Mouse (Mus musculus) kidney, postnatal 0 days (tissue): ENCODE data around the gene Csmd2. TPM values are rescaled to one million over a fixed set of nuclear protein-coding genes. Genes with fewer than 3 reads are reported as not detected.

Experiments
- ATAC-seq: fragments of 200-750 bp; cut with Nextera tagmentation; replicated peaks from 2 replicates; pipeline ENCODE4 v1.8.0; 2017; ENCODE audit warnings: low read depth, moderate number of reproducible peaks, moderate TSS enrichment, moderate library complexity; ENCODE audit not compliant: low FRiP score
- DNase-seq: peaks from one replicate; pipeline ENCODE4 v3.0.0-alpha.2; 2016; ENCODE audit warnings: low spot score
- H3K27ac ChIP-seq: fragments of 300-500 bp; sonication (generic); 2 replicates; pipeline ENCODE4 v1.5.1; 2014; ENCODE audit warnings: mild to moderate bottlenecking
- H3K27me3 ChIP-seq: fragments of 300-500 bp; sonication (generic); 2 replicates; pipeline ENCODE4 v1.6.1; 2014; ENCODE audit warnings: low read length, mixed read lengths; ENCODE audit not compliant: insufficient read depth
- H3K36me3 ChIP-seq: fragments of 300-500 bp; sonication (generic); 2 replicates; pipeline ENCODE4 v1.6.1; 2014; ENCODE audit warnings: low read length, mixed read lengths; ENCODE audit not compliant: insufficient read depth
- H3K4me1 ChIP-seq: fragments of 300-500 bp; sonication (generic); replicated peaks from 2 replicates; pipeline ENCODE4 v1.6.1; 2014; ENCODE audit warnings: antibody characterized with exemption, low read length, mixed read lengths; ENCODE audit not compliant: insufficient read depth
- H3K4me2 ChIP-seq: fragments of 300-500 bp; sonication (generic); 2 replicates; pipeline ENCODE4 v1.6.1; 2014; ENCODE audit warnings: mild to moderate bottlenecking, low read length, moderate library complexity, mixed read lengths
- H3K4me3 ChIP-seq: fragments of 300-500 bp; sonication (generic); replicated peaks from 2 replicates; pipeline ENCODE4 v1.5.1; 2014; ENCODE audit warnings: low read depth, low read length
- H3K9ac ChIP-seq: fragments of 300-500 bp; sonication (generic); 2 replicates; pipeline ENCODE4 v1.6.1; 2014; ENCODE audit warnings: low read depth, low read length
- H3K9me3 ChIP-seq: fragments of 300-500 bp; sonication (generic); replicated peaks from 2 replicates; pipeline ENCODE4 v1.6.1; 2016; ENCODE audit warnings: low read length, inconsistent platforms, mixed read lengths
- CTCF ChIP-seq: IDR thresholded peaks from 2 replicates; pipeline ENCODE4 v1.5.1; 2016; ENCODE audit warnings: antibody characterized with exemption, low read depth, mild to moderate bottlenecking, moderate library complexity
- WGBS: fragments of 180-500 bp; shearing (Covaris S2); extraction: QIAGEN DNeasy Blood & Tissue Kit; methylation state at CpG from one replicate; pipeline ENCODE4 v1.1.7; 2014; 5-methylcytosine and 5-hydroxymethylcytosine counted together
- polyA plus RNA-seq: library from polyadenylated mRNA; unstranded; fragments of >200 nt; fragmentation: Nextera tagmentation; extraction: Ambion mirVana; gene quantifications from 2 replicates; pipeline ENCODE4 v1.2.1, GENCODE M21; 2015

The Csmd2 gene
- polyA plus RNA-seq, 1 experiment from 2014 or later: 0.05 TPM

DNA sequence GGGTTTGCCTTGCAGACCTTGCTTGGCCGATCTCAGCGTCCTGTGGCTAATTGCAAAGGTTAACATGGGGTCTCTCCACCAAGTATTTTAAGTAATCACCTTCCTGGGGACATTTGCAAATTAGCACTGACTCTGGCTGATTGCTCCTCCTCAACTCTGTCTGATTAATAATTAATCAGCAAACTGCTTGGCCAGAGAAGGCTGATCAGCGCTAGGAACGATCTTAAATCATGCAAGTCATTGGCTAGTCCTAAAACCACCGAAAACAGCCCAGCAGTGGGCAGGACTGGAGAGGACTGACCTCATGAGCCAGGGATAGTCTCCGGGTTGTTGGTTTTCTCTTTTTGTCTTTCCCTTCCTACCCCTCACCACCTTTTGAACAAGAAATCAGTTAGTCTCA, 236.8 kb downstream of the Csmd2 start:
- Histone ChIP-seq H3K4me2 (no peak overlapping the region), H3K4me1 (no peaks in the 10 kb centered on the region), H3K36me3 (no peaks in the 10 kb centered on the region), H3K9me3 (no peaks in the 10 kb centered on the region), H3K27ac (no peak overlapping the region), H3K27me3 (no peaks in the 10 kb centered on the region), H3K9ac (no peak overlapping the region), H3K4me3 (no peak overlapping the region)
- 0 out of 2 replicates have a peak, but pooled peaks have one; percentile 17 for ATAC-seq
- DNase-seq: peak; percentile 21
- 42% methylated on average over 6 of the region's 6 CpGs for WGBS
- no peak for TF ChIP-seq CTCF

DNA sequence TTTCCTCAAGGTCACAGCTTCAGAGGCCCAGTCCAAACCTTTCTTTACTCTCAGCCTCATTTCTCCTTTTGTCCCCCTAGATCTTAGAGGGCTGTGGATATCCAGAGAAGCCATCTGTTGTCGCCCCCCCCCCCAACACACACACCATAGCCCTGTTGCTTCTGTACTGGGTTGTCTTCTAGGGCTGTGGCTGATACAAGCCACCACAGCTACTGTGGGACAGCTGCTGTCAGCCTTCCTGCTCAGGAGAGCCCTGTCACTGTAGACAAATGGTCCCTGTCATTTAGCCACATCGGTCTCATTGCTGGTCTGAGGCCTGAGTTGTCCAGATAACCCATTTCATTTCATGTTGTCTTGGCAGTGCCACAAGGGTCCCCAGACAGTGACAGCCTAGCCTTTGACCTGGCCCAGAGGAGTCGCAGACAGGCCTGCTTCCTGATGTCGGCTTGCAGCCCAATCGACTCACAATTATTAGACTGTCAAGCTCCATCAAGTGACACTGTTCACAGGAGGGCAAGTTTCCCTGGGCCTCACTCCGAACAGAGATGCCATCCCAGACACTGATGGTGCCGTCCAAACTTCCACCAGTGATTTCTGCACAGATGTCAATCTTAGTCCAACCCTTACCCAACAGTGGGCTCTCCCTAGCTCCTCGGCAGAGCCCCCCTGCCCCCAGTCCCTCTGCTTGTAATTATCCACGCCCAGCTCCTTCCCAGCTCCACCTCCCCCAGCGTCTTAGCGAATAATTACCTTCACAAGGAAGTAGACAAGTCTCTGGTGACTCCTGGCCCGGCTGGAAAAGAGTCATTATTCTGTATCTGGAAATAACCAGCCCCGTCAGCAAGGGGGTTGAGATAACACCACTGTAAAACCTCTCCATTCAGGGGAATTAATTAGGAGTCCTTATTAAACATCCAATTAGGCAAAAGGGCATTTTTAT, 240.0 kb downstream of the Csmd2 start:
- TF ChIP-seq CTCF: no peak
- Histone ChIP-seq H3K27me3 (no peaks in the 10 kb centered on the region), H3K27ac (peak overlapping the region; percentile 11; the same call in 1 of the 2 replicates), H3K9me3 (no peaks in the 10 kb centered on the region), H3K36me3 (no peaks in the 10 kb centered on the region), H3K4me1 (no peaks in the 10 kb centered on the region), H3K4me2 (no peak overlapping the region), H3K9ac (no peak overlapping the region), H3K4me3 (no peak overlapping the region)
- WGBS: 23% methylated on average over 13 of the region's 13 CpGs
- DNase-seq (no peak), ATAC-seq (no peak; the same call in 1 of the 2 replicates)

DNA sequence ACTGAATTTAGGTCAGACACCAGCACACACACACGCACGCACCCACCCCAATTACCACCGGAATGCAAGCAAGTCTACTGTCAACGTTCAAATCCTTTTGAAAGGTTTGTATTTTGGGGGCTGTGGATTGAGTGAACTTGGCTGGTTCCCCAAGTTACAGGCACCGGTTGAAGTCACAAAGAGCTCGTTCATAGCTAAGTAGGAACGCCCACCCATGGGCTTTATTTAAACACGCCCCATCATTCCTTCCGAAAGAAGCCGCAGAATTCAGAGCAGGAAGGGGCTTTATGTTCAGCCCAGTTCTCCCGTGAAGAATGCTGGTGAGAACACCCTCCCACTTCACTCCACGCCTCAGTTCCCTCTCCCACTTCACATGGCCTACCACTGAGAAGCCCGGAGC, 245.8 kb downstream of the Csmd2 start:
- no peak overlapping the region for H3K9ac ChIP-seq
- no peak overlapping the region for H3K4me3 ChIP-seq
- no peak for TF ChIP-seq CTCF
- H3K9me3 ChIP-seq: no peaks in the 10 kb centered on the region
- H3K4me2 ChIP-seq: no peak overlapping the region
- H3K27me3 ChIP-seq: no peaks in the 10 kb centered on the region
- no peaks in the 10 kb centered on the region for H3K36me3 ChIP-seq
- H3K27ac ChIP-seq: no peak overlapping the region
- H3K4me1 ChIP-seq: no peaks in the 10 kb centered on the region
- DNase-seq (no peak), ATAC-seq (no peak)
- WGBS: 82% methylated on average over 13 of the region's 13 CpGs

DNA sequence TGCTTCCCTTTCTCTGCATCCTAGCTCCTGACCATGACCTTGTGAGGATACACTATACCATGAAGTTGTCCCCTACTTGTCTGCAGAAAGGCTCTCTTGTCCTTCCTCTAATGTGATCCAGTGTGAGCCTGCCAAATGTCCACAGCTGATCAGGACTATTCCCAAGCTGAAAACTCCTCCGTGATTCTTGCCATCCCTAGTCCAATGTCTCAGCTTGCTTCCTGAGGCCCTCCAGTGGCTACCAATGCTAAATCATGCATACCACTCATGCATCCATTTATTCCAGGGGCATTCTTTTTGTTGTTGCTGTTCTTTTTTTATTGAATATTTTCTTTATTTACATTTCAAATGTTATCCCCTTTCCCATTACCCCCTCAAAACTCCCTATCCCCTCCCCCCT, 251.5 kb downstream of the Csmd2 start:
- ATAC-seq (no peak), DNase-seq (no peak)
- no peak overlapping the region for H3K4me3 ChIP-seq
- no peaks in the 10 kb centered on the region for H3K27me3 ChIP-seq
- no peak overlapping the region for H3K4me2 ChIP-seq
- H3K36me3 ChIP-seq: no peaks in the 10 kb centered on the region
- no peak overlapping the region for H3K27ac ChIP-seq
- peak; percentile 12; the same call in 1 of the 2 replicates for TF ChIP-seq CTCF
- no peaks in the 10 kb centered on the region for H3K9me3 ChIP-seq
- WGBS: 20% methylated on average over 1 of the region's 1 CpGs
- H3K9ac ChIP-seq: no peak overlapping the region
- H3K4me1 ChIP-seq: no peaks in the 10 kb centered on the region

DNA sequence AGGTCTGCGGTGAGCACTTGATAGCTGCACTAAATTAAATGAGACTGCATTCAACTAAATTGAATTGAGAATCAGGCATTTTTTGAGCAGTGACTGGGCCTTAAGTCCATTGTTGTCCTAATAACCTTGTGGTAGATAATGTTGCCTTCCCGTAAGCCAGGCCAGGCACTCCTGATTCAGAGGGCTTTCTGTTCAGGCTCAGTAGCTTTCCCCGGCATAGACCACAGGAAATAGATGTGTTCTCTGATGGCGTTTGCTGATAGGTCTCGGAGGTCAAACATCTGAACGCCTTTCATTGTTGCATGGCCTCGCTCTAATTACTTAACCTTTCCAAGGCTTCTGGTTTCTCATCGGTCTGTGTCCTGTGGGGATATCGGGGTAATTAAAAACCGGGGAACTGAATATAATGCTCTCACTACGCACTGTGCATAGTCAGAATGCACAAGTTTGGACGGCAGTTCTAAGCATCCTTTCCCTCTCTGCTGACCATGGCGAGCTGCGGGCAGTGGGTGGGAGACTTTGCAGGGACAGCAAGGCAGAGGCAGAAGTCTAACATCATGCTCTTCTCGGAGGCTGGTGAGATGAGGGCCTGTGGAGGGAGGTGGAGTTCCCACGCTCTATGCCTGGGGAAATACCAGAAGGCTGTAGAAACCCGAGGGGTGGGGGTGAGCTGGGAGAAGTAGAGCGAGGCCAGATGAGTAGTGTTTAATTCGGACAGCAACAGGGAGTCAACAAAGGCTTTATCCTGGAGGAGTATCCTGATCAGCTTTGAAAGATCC, 253.6 kb downstream of the Csmd2 start:
- ATAC-seq: no peak
- TF ChIP-seq CTCF: no peak
- no peaks in the 10 kb centered on the region for H3K4me1 ChIP-seq
- no peak overlapping the region for H3K4me2 ChIP-seq
- no peaks in the 10 kb centered on the region for H3K36me3 ChIP-seq
- no peak overlapping the region for H3K9ac ChIP-seq
- 42% methylated on average over 19 of the region's 19 CpGs for WGBS
- H3K27me3 ChIP-seq: no peaks in the 10 kb centered on the region
- H3K4me3 ChIP-seq: no peak overlapping the region
- DNase-seq: no peak
- no peak overlapping the region for H3K27ac ChIP-seq
- H3K9me3 ChIP-seq: no peaks in the 10 kb centered on the region

DNA sequence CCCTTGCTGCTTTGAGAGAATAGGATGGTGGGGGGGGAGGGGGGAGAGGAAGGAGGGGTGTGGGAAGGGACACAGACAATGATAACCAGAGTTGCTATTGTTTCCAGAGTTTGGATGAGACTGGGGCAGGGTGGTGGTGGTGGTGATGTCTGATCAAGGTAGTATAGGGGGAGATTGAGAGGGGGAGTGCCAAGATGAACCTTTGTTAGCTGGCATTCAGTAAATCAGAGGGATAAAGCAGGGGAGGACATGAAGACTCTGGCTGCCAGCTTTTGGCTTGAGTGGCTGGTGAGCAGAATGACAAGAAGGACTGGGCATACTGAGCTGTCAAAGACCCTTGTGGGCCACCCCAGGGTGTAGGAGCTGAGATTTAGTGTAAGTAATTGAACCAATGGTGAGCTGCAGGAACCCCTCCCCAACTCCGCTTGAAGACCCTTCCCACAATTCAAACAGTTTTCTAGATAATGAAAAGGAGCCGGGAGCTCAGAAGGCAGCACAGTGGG, 254.2 kb downstream of the Csmd2 start:
- no peak for ATAC-seq
- Histone ChIP-seq H3K27ac (no peak overlapping the region), H3K4me3 (no peak overlapping the region), H3K4me2 (no peak overlapping the region), H3K4me1 (no peaks in the 10 kb centered on the region), H3K9ac (no peak overlapping the region), H3K27me3 (no peaks in the 10 kb centered on the region), H3K9me3 (no peaks in the 10 kb centered on the region), H3K36me3 (no peaks in the 10 kb centered on the region)
- no peak for DNase-seq
- WGBS: 77% methylated on average over 2 of the region's 2 CpGs
- no peak for TF ChIP-seq CTCF
